Mouse (Mus musculus): ENCODE measurements around the gene Cdc42. TPM values are rescaled to one million over a fixed set of nuclear protein-coding genes. Genes with fewer than 3 reads are reported as not detected.

Gene Cdc42
- polyA plus RNA-seq, 1 experiment from 2014 or later = 722 TPM

DNA sequence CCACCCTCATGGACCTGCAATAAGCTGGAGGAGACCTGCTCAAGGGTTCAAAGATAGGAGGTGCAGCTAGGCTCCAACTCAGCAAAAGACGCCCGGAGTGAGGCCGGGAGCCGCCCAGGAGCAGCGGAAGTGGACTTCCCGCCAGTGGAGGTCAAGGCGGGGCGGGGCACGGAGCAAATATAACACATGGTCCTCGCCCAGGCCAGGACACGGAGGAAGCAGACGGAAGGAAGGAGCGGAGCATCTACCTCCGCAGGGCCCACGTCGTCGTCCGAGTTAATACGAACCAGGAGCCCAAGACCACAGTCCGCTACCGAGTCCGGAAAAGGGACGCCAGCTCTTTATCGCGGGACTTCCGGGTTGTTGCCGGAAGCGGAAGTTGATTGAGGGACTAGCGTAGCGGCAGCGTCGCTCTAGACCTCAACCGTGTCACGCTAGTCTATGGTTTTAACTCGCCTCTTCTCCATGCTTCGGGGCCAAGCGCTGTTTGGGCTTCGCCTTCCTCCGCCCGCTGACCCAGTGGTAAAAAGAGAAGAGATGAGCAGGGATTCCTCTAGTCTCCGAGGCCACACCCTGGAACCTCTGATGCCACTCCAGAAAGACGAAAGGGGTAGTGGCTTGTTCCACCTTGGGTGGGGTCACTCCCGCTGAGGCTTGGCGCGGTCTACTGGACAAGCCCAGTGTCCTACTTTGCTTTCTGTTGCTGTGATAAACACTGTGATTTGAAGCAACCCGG, 30.7 kb upstream of the Cdc42 start:
- DNase-seq (ENCODE audit: low spot score) (peak; percentile 91), ATAC-seq (ENCODE audit: insufficient read depth, low FRiP score, low TSS enrichment) (peak; percentile 74)
- peak overlapping the region; percentile 86 for H3K27ac ChIP-seq (ENCODE audit: low read depth, low read length)
- H3K9ac ChIP-seq (ENCODE audit: low read length) = peak overlapping the region; percentile 92
- no peaks in the 10 kb centered on the region for H3K36me3 ChIP-seq (ENCODE audit: control insufficient read depth, insufficient read depth, low read length)
- H3K4me1 ChIP-seq (ENCODE audit: control insufficient read depth, insufficient read depth, low read length) = no peaks in the 10 kb centered on the region
- H3K4me3 ChIP-seq (ENCODE audit: low read depth, low read length) = peak overlapping the region; percentile 87
- no peaks in the 10 kb centered on the region for H3K9me3 ChIP-seq (ENCODE audit: control insufficient read depth, low read length)
- WGBS = 1% methylated on average over 46 of the region's 46 CpGs
- H3K27me3 ChIP-seq (ENCODE audit: control insufficient read depth, insufficient read depth, low read length) = no peaks in the 10 kb centered on the region
- peak overlapping the region; percentile 88 for H3K4me2 ChIP-seq (ENCODE audit: low read depth)

DNA sequence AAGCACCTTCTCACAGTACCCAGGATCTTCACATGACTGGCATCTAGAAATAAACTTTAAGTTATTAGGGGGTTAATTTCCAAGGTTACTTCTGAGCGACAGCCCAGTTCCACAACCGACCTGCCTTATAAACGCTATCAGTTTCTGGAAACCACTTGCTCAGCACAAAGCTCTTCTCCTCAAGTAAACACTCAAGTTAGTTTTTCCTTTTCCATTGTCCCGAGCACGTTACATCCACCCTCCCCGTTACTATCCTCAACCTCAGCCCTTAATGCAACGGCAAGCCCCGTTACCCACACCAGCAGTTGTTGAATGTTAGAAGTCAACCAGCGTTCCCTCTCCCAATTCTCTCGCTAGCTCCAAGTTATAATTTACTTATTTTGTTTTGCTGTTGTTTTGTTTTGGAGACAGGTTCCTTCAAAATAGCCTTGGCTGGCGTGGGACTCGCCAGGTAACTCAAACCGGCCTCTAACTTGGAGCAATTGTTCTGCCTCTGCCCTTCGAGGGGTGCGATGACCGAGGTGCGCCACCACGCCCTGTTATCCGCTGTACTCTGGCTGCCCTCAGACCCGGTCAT, 30.1 kb upstream of the Cdc42 start:
- ATAC-seq (ENCODE audit: insufficient read depth, low FRiP score, low TSS enrichment) (no peak), DNase-seq (ENCODE audit: low spot score) (no peak)
- Histone ChIP-seq H3K36me3 (ENCODE audit: control insufficient read depth, insufficient read depth, low read length) (no peaks in the 10 kb centered on the region), H3K4me3 (ENCODE audit: low read depth, low read length) (peak overlapping the region; percentile 87), H3K27ac (ENCODE audit: low read depth, low read length) (peak overlapping the region; percentile 86), H3K9me3 (ENCODE audit: control insufficient read depth, low read length) (no peaks in the 10 kb centered on the region), H3K4me1 (ENCODE audit: control insufficient read depth, insufficient read depth, low read length) (no peaks in the 10 kb centered on the region), H3K9ac (ENCODE audit: low read length) (peak overlapping the region; percentile 92), H3K4me2 (ENCODE audit: low read depth) (peak overlapping the region; percentile 88), H3K27me3 (ENCODE audit: control insufficient read depth, insufficient read depth, low read length) (no peaks in the 10 kb centered on the region)
- WGBS = 1% methylated on average over 20 of the region's 20 CpGs

DNA sequence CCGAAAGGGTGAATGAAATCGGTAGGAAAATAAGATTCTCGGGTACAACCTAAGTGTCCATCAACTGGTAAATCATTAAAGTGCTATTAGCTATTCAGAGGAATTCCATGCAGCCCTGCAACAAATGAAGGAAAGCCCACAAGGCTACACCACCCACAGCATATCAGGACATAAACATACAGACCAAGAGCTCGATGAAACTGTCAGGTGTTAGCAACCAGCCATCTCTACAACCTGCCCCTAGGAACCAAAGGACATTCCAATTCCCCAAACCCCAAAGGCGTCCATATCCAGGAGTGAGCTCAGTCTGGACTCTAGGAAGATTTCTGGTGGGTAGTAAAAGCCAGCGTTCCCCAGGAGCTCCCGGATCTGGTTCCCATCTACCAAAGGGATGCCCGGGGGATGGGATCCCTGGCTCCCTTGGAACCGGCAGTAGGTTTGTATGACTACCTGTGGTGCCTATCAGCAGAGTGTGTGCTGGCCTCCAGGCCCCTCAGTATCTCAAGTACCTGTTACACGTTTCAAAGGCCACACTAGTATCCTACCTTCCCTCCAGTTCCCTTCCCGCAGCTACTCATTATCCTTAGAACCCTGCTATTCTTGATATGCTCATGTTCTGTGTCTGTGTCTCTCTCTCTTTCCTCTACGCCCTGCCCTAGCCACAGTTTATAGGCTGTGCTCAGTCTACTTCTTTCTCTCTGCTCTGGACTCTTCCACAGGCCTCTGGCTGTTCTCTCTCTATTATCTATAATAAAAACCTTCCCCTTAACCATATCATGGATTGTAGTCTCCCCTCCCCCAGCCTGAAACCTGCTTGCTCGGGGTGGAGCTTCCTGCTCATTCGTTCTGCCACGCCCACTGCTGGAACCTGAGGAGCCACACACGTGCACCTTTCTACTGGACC, 23.4 kb upstream of the Cdc42 start:
- H3K9me3 ChIP-seq (ENCODE audit: control insufficient read depth, low read length) = no peaks in the 10 kb centered on the region
- H3K27me3 ChIP-seq (ENCODE audit: control insufficient read depth, insufficient read depth, low read length) = no peaks in the 10 kb centered on the region
- no peak overlapping the region; the same call in 1 of the 2 replicates for H3K4me2 ChIP-seq (ENCODE audit: low read depth)
- H3K4me1 ChIP-seq (ENCODE audit: control insufficient read depth, insufficient read depth, low read length) = no peaks in the 10 kb centered on the region
- 31% methylated on average over 15 of the region's 16 CpGs for WGBS
- ATAC-seq (ENCODE audit: insufficient read depth, low FRiP score, low TSS enrichment) (no peak), DNase-seq (ENCODE audit: low spot score) (no peak)
- H3K4me3 ChIP-seq (ENCODE audit: low read depth, low read length) = no peak overlapping the region
- no peak overlapping the region for H3K9ac ChIP-seq (ENCODE audit: low read length)
- no peaks in the 10 kb centered on the region for H3K36me3 ChIP-seq (ENCODE audit: control insufficient read depth, insufficient read depth, low read length)
- no peak overlapping the region for H3K27ac ChIP-seq (ENCODE audit: low read depth, low read length)

DNA sequence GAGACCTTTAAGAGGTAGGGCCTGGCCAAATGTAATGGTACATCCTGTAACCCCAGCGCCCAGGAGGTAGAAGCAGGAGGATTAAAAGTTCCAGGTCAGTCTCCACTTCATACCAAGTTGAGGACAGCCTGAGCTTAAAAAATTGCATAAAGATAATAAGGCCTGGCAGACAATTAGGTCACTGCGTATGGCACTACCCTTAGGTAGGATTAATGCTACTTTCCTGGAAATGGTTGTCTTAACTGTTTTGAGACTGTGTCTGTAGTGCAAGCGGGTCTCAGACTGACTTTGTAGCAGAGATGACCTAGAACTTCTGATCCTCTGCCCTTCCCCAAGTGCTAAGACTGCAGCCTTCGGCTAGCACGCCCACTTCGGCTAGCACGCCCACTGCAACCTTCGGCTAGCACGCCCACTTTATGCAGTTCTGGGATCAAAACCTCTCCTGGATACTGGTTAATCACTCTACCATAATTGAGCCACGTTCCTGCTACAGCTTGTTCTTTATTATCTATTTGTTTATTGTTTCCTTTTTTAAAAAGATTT, 22.3 kb upstream of the Cdc42 start:
- no peak overlapping the region for H3K4me2 ChIP-seq (ENCODE audit: low read depth)
- no peak overlapping the region for H3K9ac ChIP-seq (ENCODE audit: low read length)
- WGBS = 92% methylated on average over 10 of the region's 10 CpGs
- no peak overlapping the region for H3K4me3 ChIP-seq (ENCODE audit: low read depth, low read length)
- H3K27me3 ChIP-seq (ENCODE audit: control insufficient read depth, insufficient read depth, low read length) = no peaks in the 10 kb centered on the region
- no peaks in the 10 kb centered on the region for H3K36me3 ChIP-seq (ENCODE audit: control insufficient read depth, insufficient read depth, low read length)
- DNase-seq (ENCODE audit: low spot score) = no peak
- H3K4me1 ChIP-seq (ENCODE audit: control insufficient read depth, insufficient read depth, low read length) = no peaks in the 10 kb centered on the region
- no peak for ATAC-seq (ENCODE audit: insufficient read depth, low FRiP score, low TSS enrichment)
- H3K9me3 ChIP-seq (ENCODE audit: control insufficient read depth, low read length) = no peaks in the 10 kb centered on the region
- H3K27ac ChIP-seq (ENCODE audit: low read depth, low read length) = no peak overlapping the region

DNA sequence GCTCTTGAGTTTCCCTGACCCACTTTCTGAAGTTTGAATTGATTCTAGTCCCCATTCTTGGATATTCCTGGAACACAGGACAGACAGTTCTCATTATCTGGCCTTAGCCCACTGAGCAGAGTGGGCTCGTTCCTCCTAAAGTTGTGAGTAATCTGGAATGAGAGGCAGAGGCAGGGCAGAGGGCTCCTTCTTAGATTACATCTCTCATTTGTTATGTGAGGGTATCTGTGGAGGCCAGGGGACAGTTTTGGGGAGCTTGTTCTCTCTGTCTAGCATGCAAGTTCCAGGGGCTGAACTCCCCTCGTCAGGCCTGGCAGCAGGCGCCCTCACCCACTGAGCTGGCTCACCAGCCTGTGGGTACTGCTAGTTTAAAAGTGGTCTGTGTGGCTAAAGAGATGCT, 21.6 kb upstream of the Cdc42 start:
- Histone ChIP-seq H3K4me2 (ENCODE audit: low read depth) (no peak overlapping the region), H3K27me3 (ENCODE audit: control insufficient read depth, insufficient read depth, low read length) (no peaks in the 10 kb centered on the region), H3K36me3 (ENCODE audit: control insufficient read depth, insufficient read depth, low read length) (no peaks in the 10 kb centered on the region), H3K4me3 (ENCODE audit: low read depth, low read length) (no peak overlapping the region), H3K9me3 (ENCODE audit: control insufficient read depth, low read length) (no peaks in the 10 kb centered on the region), H3K4me1 (ENCODE audit: control insufficient read depth, insufficient read depth, low read length) (no peaks in the 10 kb centered on the region), H3K9ac (ENCODE audit: low read length) (no peak overlapping the region), H3K27ac (ENCODE audit: low read depth, low read length) (no peak overlapping the region)
- DNase-seq (ENCODE audit: low spot score) (no peak), ATAC-seq (ENCODE audit: insufficient read depth, low FRiP score, low TSS enrichment) (no peak)
- WGBS = 91% methylated on average over 3 of the region's 3 CpGs

DNA sequence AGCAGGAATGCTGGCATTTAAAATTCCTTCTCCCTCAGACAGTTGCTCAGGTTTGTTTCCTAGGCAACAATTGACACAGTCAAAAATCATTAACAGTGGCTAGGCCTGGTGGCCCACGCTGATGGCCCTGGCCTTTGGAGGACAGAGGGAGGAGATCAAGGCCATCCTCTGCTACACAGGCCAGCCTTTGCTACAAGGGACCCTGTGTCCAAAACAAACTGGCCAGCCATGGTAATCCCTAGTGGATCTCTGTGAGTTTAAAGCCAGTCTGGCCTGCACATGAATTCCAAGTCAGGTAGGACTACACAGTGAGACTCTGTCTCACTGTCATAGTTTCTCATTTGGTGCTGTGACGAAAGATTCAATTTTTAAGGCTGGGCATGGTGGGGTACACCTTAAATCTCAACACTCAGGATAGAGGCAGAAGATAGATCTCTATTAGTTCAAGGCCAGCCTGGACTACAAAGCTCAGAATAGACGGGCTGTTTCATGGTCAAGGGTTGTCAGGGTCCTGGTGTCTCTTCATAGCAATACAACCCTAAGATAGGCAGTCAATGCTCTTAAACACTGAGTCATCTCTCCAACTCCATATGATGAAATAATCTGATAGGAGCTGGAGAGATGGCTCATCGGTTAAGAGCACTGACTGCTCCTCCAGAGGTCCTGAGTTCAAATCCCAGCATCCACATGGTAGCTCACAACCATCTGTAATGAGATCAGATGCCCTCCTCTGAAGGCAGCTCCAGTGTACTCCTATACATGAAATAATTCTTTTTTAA, 20.2 kb upstream of the Cdc42 start:
- Histone ChIP-seq H3K36me3 (ENCODE audit: control insufficient read depth, insufficient read depth, low read length) (no peaks in the 10 kb centered on the region), H3K4me3 (ENCODE audit: low read depth, low read length) (no peak overlapping the region), H3K4me1 (ENCODE audit: control insufficient read depth, insufficient read depth, low read length) (no peaks in the 10 kb centered on the region), H3K9me3 (ENCODE audit: control insufficient read depth, low read length) (no peaks in the 10 kb centered on the region), H3K27ac (ENCODE audit: low read depth, low read length) (no peak overlapping the region), H3K9ac (ENCODE audit: low read length) (no peak overlapping the region), H3K27me3 (ENCODE audit: control insufficient read depth, insufficient read depth, low read length) (no peaks in the 10 kb centered on the region), H3K4me2 (ENCODE audit: low read depth) (no peak overlapping the region)
- 83% methylated on average over 4 of the region's 4 CpGs for WGBS
- ATAC-seq (ENCODE audit: insufficient read depth, low FRiP score, low TSS enrichment) (no peak), DNase-seq (ENCODE audit: low spot score) (no peak)

DNA sequence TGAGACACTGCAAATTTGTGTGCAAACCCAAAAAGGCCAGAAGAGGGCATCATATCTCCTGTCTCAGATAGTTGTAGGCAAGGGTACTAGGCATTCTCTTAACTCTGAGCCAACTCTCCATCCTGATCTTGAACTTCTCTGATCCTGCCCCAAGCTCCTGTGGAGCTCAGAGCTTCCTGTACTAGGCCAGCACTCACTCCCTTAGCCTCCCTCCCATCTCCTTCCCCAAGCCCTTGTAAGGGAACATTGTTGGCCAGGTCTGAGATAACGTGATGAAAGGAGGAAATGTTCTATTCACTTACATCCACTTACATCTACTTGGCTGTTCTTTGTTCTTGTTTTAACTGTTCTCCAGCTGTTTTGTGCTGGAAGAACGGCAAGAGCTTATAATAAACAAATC, 19.3 kb upstream of the Cdc42 start:
- no peaks in the 10 kb centered on the region for H3K36me3 ChIP-seq (ENCODE audit: control insufficient read depth, insufficient read depth, low read length)
- H3K4me2 ChIP-seq (ENCODE audit: low read depth) = no peak overlapping the region
- ATAC-seq (ENCODE audit: insufficient read depth, low FRiP score, low TSS enrichment) = no peak
- no peak overlapping the region for H3K4me3 ChIP-seq (ENCODE audit: low read depth, low read length)
- H3K27ac ChIP-seq (ENCODE audit: low read depth, low read length) = no peak overlapping the region
- H3K27me3 ChIP-seq (ENCODE audit: control insufficient read depth, insufficient read depth, low read length) = no peaks in the 10 kb centered on the region
- no peak overlapping the region for H3K9ac ChIP-seq (ENCODE audit: low read length)
- no peaks in the 10 kb centered on the region for H3K9me3 ChIP-seq (ENCODE audit: control insufficient read depth, low read length)
- 64% methylated on average over 2 of the region's 2 CpGs for WGBS
- DNase-seq (ENCODE audit: low spot score) = no peak
- H3K4me1 ChIP-seq (ENCODE audit: control insufficient read depth, insufficient read depth, low read length) = no peaks in the 10 kb centered on the region
